Mouse (Mus musculus): ENCODE measurements around the gene Atf3.

DNA sequence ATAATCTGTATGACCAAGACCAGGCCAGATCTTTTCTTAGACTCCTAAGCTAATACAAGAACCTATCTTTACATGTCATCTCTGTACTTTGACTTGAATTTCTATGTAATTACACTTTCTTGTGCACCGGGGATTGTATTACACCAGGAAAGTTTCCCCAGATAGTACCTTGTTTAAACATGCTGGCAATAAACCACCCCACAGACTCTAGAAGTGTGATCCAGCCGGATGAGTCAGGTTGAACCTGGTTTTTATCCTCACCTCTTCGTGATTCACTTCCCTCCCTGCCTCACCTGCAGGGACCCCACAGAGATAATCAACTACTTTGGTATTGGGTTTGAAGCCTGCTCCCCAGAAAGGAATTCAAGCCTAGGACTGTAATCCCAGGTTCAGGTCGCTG, 82.4 kb downstream of the Atf3 start:
- TF ChIP-seq GATA1 (IDR thresholded peaks at IDR 0.05; ENCODE audit: low read length) (no peak), TAL1 (IDR thresholded peaks at IDR 0.05; ENCODE audit: low read length) (no peak)

Data from erythroblast, embryonic 14.5 days (primary cell).